Mouse (Mus musculus) liver, adult 2 months (tissue): ENCODE measurements around the gene 4933407L21Rik. TPM values are rescaled to one million over a fixed set of nuclear protein-coding genes. Genes with fewer than 3 reads are reported as not detected.
A peak's percentile ranks its signal among the peaks of the same experiment; 100 is the strongest.

Experiments used
- DNase-seq: peaks from one replicate; pipeline ENCODE4 v3.0.0-alpha.2; 2011; ENCODE audit warnings: low read depth, low spot score; ENCODE audit errors: extremely low read depth
- H3K27ac ChIP-seq: fragments of 200-500 bp; replicated peaks from 2 replicates; pipeline ENCODE4 v1.5.1; 2012; ENCODE audit warnings: low read depth, mild to moderate bottlenecking, control low read depth, inconsistent platforms, low read length; ENCODE audit not compliant: insufficient read depth
- H3K27me3 ChIP-seq: fragments of 200-500 bp; 2 replicates; pipeline ENCODE4 v1.6.1; 2012; ENCODE audit warnings: mild to moderate bottlenecking, moderate library complexity, low read length, inconsistent platforms; ENCODE audit not compliant: control insufficient read depth, insufficient read depth
- H3K36me3 ChIP-seq: fragments of 200-500 bp; 2 replicates; pipeline ENCODE4 v1.6.1; 2012; ENCODE audit warnings: low read length, inconsistent platforms; ENCODE audit not compliant: control insufficient read depth, insufficient read depth
- H3K4me1 ChIP-seq: fragments of 200-500 bp; 2 replicates; pipeline ENCODE4 v1.6.1; 2011; ENCODE audit warnings: low read length; ENCODE audit not compliant: control insufficient read depth, insufficient read depth
- H3K4me3 ChIP-seq: fragments of 200-500 bp; 2 replicates; pipeline ENCODE4 v1.5.1; 2011; ENCODE audit warnings: low read depth, mild to moderate bottlenecking, control low read depth, low read length, moderate library complexity; ENCODE audit not compliant: insufficient read depth
- H3K79me2 ChIP-seq: fragments of 200-500 bp; 2 replicates; pipeline ENCODE4 v1.6.1; 2012; ENCODE audit warnings: inconsistent platforms, mild to moderate bottlenecking, low read length, moderate library complexity; ENCODE audit not compliant: control insufficient read depth, insufficient read depth
- H3K9ac ChIP-seq: fragments of 200-500 bp; 2 replicates; pipeline ENCODE4 v1.6.1; 2012; ENCODE audit warnings: low read depth, mild to moderate bottlenecking, control low read depth, inconsistent platforms, low read length
- CTCF ChIP-seq: fragments of 200-500 bp; IDR thresholded peaks from 2 replicates; pipeline ENCODE4 v1.5.1; 2011; ENCODE audit warnings: low read depth, low read length, control low read depth
- POLR2A ChIP-seq: fragments of 200-500 bp; IDR thresholded peaks from 2 replicates; pipeline ENCODE4 v1.6.1; 2011; ENCODE audit warnings: low read length, control low read depth; ENCODE audit not compliant: insufficient read depth; ENCODE audit errors: extremely low read depth
- WGBS: fragments of 180-500 bp; shearing (Covaris S2); methylation state at CpG from one replicate; pipeline ENCODE4 v1.1.7; 2018; 5-methylcytosine and 5-hydroxymethylcytosine counted together
- polyA plus RNA-seq: library from polyadenylated mRNA; depleted of rRNA; stranded (reverse); fragments of >200 nt; gene quantifications from 2 replicates; pipeline ENCODE4 v1.2.3, GENCODE M21; 2012
- total RNA-seq: library from RNA; depleted of rRNA; stranded (reverse); fragments of >200 nt; gene quantifications from 2 replicates; pipeline ENCODE4 v1.2.3, GENCODE M21; 2014

4933407L21Rik gene
- total and polyA plus RNA-seq, 2 experiments: not detected

- Histone ChIP-seq H3K4me1 (peaks cover 4% of the 10 kb centered on the region; the same call in 1 of the 2 replicates), H3K36me3 (no peaks in the 10 kb centered on the region), H3K4me3 (no peak overlapping the region), H3K27me3 (no peaks in the 10 kb centered on the region), H3K79me2 (no peaks in the 10 kb centered on the region), H3K27ac (no peak overlapping the region), H3K9ac (no peak overlapping the region)
- no peak for TF ChIP-seq CTCF
- no peak for TF ChIP-seq POLR2A
- no peak for DNase-seq
- 85% methylated on average over 7 of the region's 7 CpGs for WGBS
Measured at GRCm38 (mm10) chr1:85921725-85922124, 6.6 kb upstream of the 4933407L21Rik start.

- no peak overlapping the region for H3K27ac ChIP-seq
- WGBS: 30% methylated on average over 7 of the region's 7 CpGs
- no peaks in the 10 kb centered on the region for H3K79me2 ChIP-seq
- TF ChIP-seq POLR2A (no peak), CTCF (no peak)
- no peak overlapping the region for H3K9ac ChIP-seq
- no peaks in the 10 kb centered on the region for H3K36me3 ChIP-seq
- H3K4me3 ChIP-seq: no peak overlapping the region
- no peak for DNase-seq
- H3K27me3 ChIP-seq: no peaks in the 10 kb centered on the region
- peaks cover 4% of the 10 kb centered on the region; the same call in 1 of the 2 replicates for H3K4me1 ChIP-seq
Measured at GRCm38 (mm10) chr1:85922127-85922864, 6.0 kb upstream of the 4933407L21Rik start.

- WGBS: 17% methylated on average over 5 of the region's 5 CpGs
- Histone ChIP-seq H3K36me3 (no peaks in the 10 kb centered on the region), H3K79me2 (no peaks in the 10 kb centered on the region), H3K4me1 (peaks cover 4% of the 10 kb centered on the region; the same call in 1 of the 2 replicates), H3K9ac (no peak overlapping the region), H3K27me3 (no peaks in the 10 kb centered on the region), H3K4me3 (no peak overlapping the region), H3K27ac (no peak overlapping the region)
- TF ChIP-seq CTCF: no peak
- no peak for TF ChIP-seq POLR2A
- peak; percentile 85 for DNase-seq
Measured at GRCm38 (mm10) chr1:85922865-85923211, 5.4 kb upstream of the 4933407L21Rik start.

- 33% methylated on average over 5 of the region's 5 CpGs for WGBS
- H3K79me2 ChIP-seq: no peaks in the 10 kb centered on the region
- TF ChIP-seq POLR2A: no peak
- TF ChIP-seq CTCF: no peak
- no peak overlapping the region for H3K4me3 ChIP-seq
- no peaks in the 10 kb centered on the region for H3K27me3 ChIP-seq
- H3K9ac ChIP-seq: no peak overlapping the region
- peaks cover 4% of the 10 kb centered on the region; the same call in 1 of the 2 replicates for H3K4me1 ChIP-seq
- H3K36me3 ChIP-seq: no peaks in the 10 kb centered on the region
- DNase-seq: peak; percentile 21
- H3K27ac ChIP-seq: no peak overlapping the region
Measured at GRCm38 (mm10) chr1:85925183-85925582, 3.1 kb upstream of the 4933407L21Rik start.

- no peaks in the 10 kb centered on the region for H3K79me2 ChIP-seq
- DNase-seq: no peak
- no peaks in the 10 kb centered on the region for H3K27me3 ChIP-seq
- H3K4me1 ChIP-seq: peaks cover 5% of the 10 kb centered on the region
- no peak overlapping the region for H3K4me3 ChIP-seq
- H3K27ac ChIP-seq: no peak overlapping the region
- H3K9ac ChIP-seq: no peak overlapping the region
- TF ChIP-seq POLR2A: no peak
- no peak for TF ChIP-seq CTCF
- no peaks in the 10 kb centered on the region for H3K36me3 ChIP-seq
- 83% methylated on average over 4 of the region's 4 CpGs for WGBS
Measured at GRCm38 (mm10) chr1:85928688-85929065, 394 bp downstream of the 4933407L21Rik start.

- H3K27me3 ChIP-seq: no peaks in the 10 kb centered on the region
- H3K79me2 ChIP-seq: no peaks in the 10 kb centered on the region
- no peak overlapping the region for H3K4me3 ChIP-seq
- no peaks in the 10 kb centered on the region for H3K36me3 ChIP-seq
- DNase-seq: no peak
- H3K4me1 ChIP-seq: peaks cover 9% of the 10 kb centered on the region
- H3K9ac ChIP-seq: no peak overlapping the region
- no peak overlapping the region for H3K27ac ChIP-seq
- WGBS: 93% methylated on average over 6 of the region's 6 CpGs
- TF ChIP-seq CTCF: no peak
- no peak for TF ChIP-seq POLR2A
Measured at GRCm38 (mm10) chr1:85929406-85929805, 1.1 kb downstream of the 4933407L21Rik start.
